Mouse (Mus musculus): Measurements from ENCODE around the gene Gm6096. TPM values are rescaled to one million over a fixed set of nuclear protein-coding genes. Genes with fewer than 3 reads are reported as not detected.
A peak's percentile ranks its signal among the peaks of the same experiment; 100 is the strongest.

Gene Gm6096
- polyA plus RNA-seq, 1 experiment from 2014 or later = 1.0 TPM

DNA sequence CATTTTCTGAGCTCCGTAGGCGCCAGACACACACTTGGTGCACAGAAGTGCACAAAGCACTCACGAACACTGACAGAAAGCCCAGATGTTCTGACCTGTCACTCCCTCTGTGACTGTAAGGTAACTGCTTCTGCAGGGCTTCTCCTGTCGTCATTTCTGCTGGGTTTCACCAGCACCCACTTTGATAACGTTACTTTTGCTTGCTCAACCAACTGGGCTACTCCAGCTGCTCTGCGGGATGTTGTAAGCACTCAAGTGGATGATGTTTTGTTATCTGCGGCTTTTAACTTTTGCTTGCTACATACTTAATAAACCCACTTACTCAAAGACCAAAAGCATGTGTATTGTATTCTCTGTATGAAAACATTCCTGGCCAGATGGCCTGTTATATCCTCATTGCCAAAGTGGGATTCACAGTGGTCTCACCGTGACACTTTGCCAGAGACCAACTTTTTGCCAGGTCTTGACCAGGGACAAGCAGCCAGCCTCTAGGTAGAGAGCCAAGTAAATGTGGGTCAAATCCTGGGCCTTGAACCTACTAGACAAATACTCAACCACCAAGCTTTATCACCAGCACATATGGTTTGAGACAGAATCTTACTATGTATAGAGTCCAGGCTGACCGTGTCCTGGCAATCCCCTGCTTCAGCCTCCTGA is 29.1 kb upstream of the Gm6096 start:
- H3K4me2 ChIP-seq (replicated peaks) = no peak overlapping the region
- 95% methylated on average over 9 of the region's 9 CpGs for WGBS
- H3K4me1 ChIP-seq (replicated peaks; ENCODE audit: control insufficient read depth, insufficient read depth, low read length) = no peaks in the 10 kb centered on the region
- no peaks in the 10 kb centered on the region for H3K9me3 ChIP-seq (ENCODE audit: control insufficient read depth, low read length)
- no peak overlapping the region for H3K9ac ChIP-seq
- ATAC-seq (ENCODE audit: low FRiP score) = no peak
- no peaks in the 10 kb centered on the region for H3K27me3 ChIP-seq (ENCODE audit: control insufficient read depth, insufficient read depth, low read length)
- no peak overlapping the region for H3K4me3 ChIP-seq (replicated peaks; ENCODE audit: low read length)
- H3K36me3 ChIP-seq (replicated peaks; ENCODE audit: control insufficient read depth, insufficient read depth) = peaks cover 93% of the 10 kb centered on the region
- no peak overlapping the region for H3K27ac ChIP-seq
- DNase-seq (ENCODE audit: low spot score) = no peak

DNA sequence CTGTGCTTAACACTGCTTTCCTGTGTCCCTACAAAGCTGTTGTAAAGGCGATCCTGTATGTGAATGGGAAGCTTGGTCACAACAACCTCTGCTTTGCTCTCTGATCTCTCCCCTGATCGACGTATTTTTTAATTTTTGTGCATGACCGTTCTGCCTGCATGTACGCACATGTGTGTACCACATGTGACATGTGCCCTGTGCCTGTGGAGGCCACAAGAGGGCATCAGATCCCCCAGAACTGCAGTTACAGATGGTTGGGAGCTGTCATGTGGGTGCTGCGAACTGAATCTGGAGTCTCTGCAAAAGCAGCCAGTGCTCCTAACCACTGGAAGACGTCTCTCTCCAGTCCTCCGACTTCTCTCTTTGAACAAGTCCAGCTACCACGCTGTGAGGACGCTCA is 28.5 kb upstream of the Gm6096 start:
- Histone ChIP-seq H3K27ac (no peak overlapping the region), H3K9ac (no peak overlapping the region), H3K27me3 (ENCODE audit: control insufficient read depth, insufficient read depth, low read length) (no peaks in the 10 kb centered on the region), H3K4me3 (replicated peaks; ENCODE audit: low read length) (no peak overlapping the region), H3K4me1 (replicated peaks; ENCODE audit: control insufficient read depth, insufficient read depth, low read length) (no peaks in the 10 kb centered on the region), H3K36me3 (replicated peaks; ENCODE audit: control insufficient read depth, insufficient read depth) (peaks cover 93% of the 10 kb centered on the region), H3K4me2 (replicated peaks) (no peak overlapping the region), H3K9me3 (ENCODE audit: control insufficient read depth, low read length) (no peaks in the 10 kb centered on the region)
- 96% methylated on average over 10 of the region's 10 CpGs for WGBS
- ATAC-seq (ENCODE audit: low FRiP score) (no peak), DNase-seq (ENCODE audit: low spot score) (no peak)

DNA sequence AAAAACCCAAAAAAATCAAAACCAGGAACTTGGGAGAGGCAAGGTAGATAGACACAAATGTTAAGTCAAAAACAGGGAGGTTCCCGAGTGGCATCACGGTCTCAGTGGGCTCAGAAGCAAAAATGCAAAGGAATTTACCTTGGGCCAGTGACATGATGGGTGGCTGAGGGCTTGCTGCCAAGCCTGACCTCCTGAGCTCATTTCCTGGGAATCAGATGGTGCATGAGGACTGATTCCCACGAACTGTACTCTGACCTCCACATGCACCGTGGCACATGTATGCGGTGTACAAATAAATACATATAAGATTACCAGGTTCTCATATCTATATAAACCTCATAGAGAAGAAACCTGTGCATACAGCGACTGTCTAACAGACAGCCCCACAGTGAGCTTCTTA is 26.5 kb upstream of the Gm6096 start:
- Histone ChIP-seq H3K4me2 (replicated peaks) (no peak overlapping the region), H3K36me3 (replicated peaks; ENCODE audit: control insufficient read depth, insufficient read depth) (peaks cover 76% of the 10 kb centered on the region), H3K27ac (no peak overlapping the region), H3K9me3 (ENCODE audit: control insufficient read depth, low read length) (no peaks in the 10 kb centered on the region), H3K27me3 (ENCODE audit: control insufficient read depth, insufficient read depth, low read length) (no peaks in the 10 kb centered on the region), H3K9ac (no peak overlapping the region), H3K4me3 (replicated peaks; ENCODE audit: low read length) (no peak overlapping the region), H3K4me1 (replicated peaks; ENCODE audit: control insufficient read depth, insufficient read depth, low read length) (peaks cover 12% of the 10 kb centered on the region; the same call in 1 of the 2 replicates)
- no peak for ATAC-seq (ENCODE audit: low FRiP score)
- 95% methylated on average over 6 of the region's 6 CpGs for WGBS
- DNase-seq (ENCODE audit: low spot score) = no peak

DNA sequence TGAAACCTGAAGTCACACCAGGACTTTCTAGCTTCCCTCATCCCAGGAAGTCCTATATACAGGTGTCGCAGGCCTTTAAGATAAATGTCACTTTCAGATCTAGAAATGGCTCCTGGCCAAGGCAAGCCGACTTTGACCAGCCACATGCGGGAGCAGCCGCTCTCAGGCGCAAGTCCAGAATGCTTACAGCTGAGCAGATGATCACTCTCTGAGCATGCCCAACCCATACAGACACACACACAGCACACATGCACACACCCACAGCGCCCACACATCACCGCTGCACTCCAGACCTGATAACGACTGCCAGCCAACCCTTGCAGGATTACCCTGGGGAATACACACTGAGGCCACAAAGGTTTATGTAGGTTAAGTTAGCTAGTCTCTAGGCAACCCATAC is 24.8 kb upstream of the Gm6096 start:
- Histone ChIP-seq H3K36me3 (replicated peaks; ENCODE audit: control insufficient read depth, insufficient read depth) (peaks cover 60% of the 10 kb centered on the region), H3K4me1 (replicated peaks; ENCODE audit: control insufficient read depth, insufficient read depth, low read length) (peaks cover 16% of the 10 kb centered on the region; the same call in 1 of the 2 replicates), H3K27me3 (ENCODE audit: control insufficient read depth, insufficient read depth, low read length) (no peaks in the 10 kb centered on the region), H3K9ac (no peak overlapping the region), H3K4me2 (replicated peaks) (no peak overlapping the region), H3K4me3 (replicated peaks; ENCODE audit: low read length) (no peak overlapping the region), H3K9me3 (ENCODE audit: control insufficient read depth, low read length) (no peaks in the 10 kb centered on the region), H3K27ac (no peak overlapping the region)
- no peak for DNase-seq (ENCODE audit: low spot score)
- ATAC-seq (ENCODE audit: low FRiP score) = no peak
- 84% methylated on average over 8 of the region's 8 CpGs for WGBS

DNA sequence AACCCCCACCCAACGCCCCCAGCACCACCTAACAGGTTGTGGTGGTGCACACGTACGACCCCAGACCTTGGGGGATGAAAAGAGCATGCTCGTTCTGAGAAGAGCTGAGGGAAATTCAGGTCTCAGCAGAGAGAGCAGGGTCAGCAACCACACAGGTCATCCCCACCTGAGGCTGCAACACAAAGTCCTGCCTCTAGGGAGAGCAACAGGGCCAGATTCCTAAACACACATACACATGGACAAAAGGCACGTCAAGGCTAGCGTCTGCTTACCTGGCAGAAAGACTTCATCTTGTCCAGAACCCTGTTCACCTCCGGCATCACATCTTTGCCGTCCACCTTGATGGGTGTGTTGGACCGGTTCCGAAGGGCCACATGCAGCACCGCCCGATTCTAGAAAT is 24.0 kb upstream of the Gm6096 start:
- no peak overlapping the region for H3K27ac ChIP-seq
- peaks cover 16% of the 10 kb centered on the region; the same call in 1 of the 2 replicates for H3K4me1 ChIP-seq (replicated peaks; ENCODE audit: control insufficient read depth, insufficient read depth, low read length)
- no peak for ATAC-seq (ENCODE audit: low FRiP score)
- WGBS = 93% methylated on average over 12 of the region's 12 CpGs
- no peak for DNase-seq (ENCODE audit: low spot score)
- H3K27me3 ChIP-seq (ENCODE audit: control insufficient read depth, insufficient read depth, low read length) = no peaks in the 10 kb centered on the region
- H3K4me3 ChIP-seq (replicated peaks; ENCODE audit: low read length) = no peak overlapping the region
- no peaks in the 10 kb centered on the region for H3K9me3 ChIP-seq (ENCODE audit: control insufficient read depth, low read length)
- peaks cover 52% of the 10 kb centered on the region for H3K36me3 ChIP-seq (replicated peaks; ENCODE audit: control insufficient read depth, insufficient read depth)
- no peak overlapping the region for H3K4me2 ChIP-seq (replicated peaks)
- H3K9ac ChIP-seq = no peak overlapping the region

DNA sequence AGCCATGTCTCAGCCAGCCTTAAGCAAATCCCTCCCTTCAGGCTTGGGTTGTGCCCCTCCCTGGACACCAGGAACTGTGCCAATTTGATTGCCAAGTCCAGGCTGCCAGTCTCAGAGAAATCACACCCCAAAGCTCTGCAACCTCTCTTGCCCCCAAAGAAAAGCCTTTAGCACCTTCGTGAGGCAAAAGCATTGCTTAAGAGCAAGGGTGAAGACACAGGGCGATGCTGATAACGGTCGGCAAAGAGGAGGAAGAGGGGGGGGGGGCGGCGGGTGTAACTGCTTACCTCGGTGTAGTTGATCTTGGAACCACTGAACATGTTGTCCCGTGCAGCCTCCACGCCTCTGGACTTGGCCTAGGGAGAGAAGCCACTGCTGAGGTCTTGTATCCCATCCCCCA is 22.2 kb upstream of the Gm6096 start:
- Histone ChIP-seq H3K4me1 (replicated peaks; ENCODE audit: control insufficient read depth, insufficient read depth, low read length) (peaks cover 23% of the 10 kb centered on the region; the same call in 1 of the 2 replicates), H3K27me3 (ENCODE audit: control insufficient read depth, insufficient read depth, low read length) (no peaks in the 10 kb centered on the region), H3K36me3 (replicated peaks; ENCODE audit: control insufficient read depth, insufficient read depth) (peaks cover 34% of the 10 kb centered on the region), H3K9me3 (ENCODE audit: control insufficient read depth, low read length) (no peaks in the 10 kb centered on the region), H3K9ac (0 out of 2 replicates have a peak overlapping the region, but pooled peaks have one; percentile 20), H3K27ac (no peak overlapping the region), H3K4me2 (replicated peaks) (peak overlapping the region; percentile 71), H3K4me3 (replicated peaks; ENCODE audit: low read length) (peak overlapping the region; percentile 78)
- no peak for ATAC-seq (ENCODE audit: low FRiP score)
- no peak for DNase-seq (ENCODE audit: low spot score)
- WGBS = 65% methylated on average over 7 of the region's 9 CpGs

DNA sequence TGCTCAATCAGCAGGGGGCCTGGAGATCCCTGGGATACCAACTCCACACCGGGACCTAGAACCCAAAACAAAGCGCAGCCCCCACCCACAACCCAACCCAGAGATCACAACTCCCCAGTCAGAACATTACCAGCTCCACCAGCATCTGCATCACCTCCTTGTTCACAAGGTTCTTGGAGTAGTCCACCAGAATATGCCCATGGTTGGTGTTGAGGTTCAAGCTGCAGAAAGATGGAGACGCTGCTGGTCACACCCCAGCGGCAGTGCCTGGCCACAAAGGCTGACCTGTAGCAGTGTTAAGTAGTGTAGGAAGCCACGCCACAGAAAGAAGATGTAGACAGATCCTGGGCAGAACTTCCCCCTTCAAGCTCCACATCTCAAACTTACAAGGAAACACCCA is 21.7 kb upstream of the Gm6096 start:
- Histone ChIP-seq H3K4me1 (replicated peaks; ENCODE audit: control insufficient read depth, insufficient read depth, low read length) (peaks cover 23% of the 10 kb centered on the region; the same call in 1 of the 2 replicates), H3K27ac (peak overlapping the region; percentile 75), H3K4me3 (replicated peaks; ENCODE audit: low read length) (peak overlapping the region; percentile 78), H3K9ac (peak overlapping the region; percentile 73), H3K9me3 (ENCODE audit: control insufficient read depth, low read length) (no peaks in the 10 kb centered on the region), H3K4me2 (replicated peaks) (peak overlapping the region; percentile 71), H3K36me3 (replicated peaks; ENCODE audit: control insufficient read depth, insufficient read depth) (peaks cover 33% of the 10 kb centered on the region), H3K27me3 (ENCODE audit: control insufficient read depth, insufficient read depth, low read length) (no peaks in the 10 kb centered on the region)
- ATAC-seq (ENCODE audit: low FRiP score) (no peak), DNase-seq (ENCODE audit: low spot score) (peak; percentile 31)
- 21% methylated on average over 5 of the region's 5 CpGs for WGBS

DNA sequence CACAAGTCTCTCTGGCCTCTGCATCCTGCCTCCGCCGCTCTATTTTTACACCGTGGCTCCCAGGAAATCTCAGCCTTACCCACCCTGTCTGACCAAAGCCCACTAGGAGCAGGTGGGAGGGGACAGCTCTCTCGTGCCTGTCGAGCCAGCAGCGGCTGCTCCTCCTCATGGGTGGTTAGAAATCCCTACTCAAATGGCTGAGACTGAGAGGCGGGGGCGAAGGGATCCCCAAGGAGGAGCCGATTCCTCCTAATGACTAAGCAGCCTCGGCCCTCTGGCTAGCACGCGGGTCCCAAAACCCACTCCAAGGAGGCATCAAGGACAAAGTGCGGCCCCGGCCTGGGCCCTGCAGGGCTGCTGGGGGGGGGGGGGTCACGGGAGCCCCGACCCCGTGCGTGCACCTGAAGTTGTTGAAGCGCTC is 21.1 kb upstream of the Gm6096 start:
- peak; percentile 36 for DNase-seq (ENCODE audit: low spot score)
- H3K4me2 ChIP-seq (replicated peaks) = peak overlapping the region; percentile 71
- H3K9me3 ChIP-seq (ENCODE audit: control insufficient read depth, low read length) = no peaks in the 10 kb centered on the region
- H3K4me1 ChIP-seq (replicated peaks; ENCODE audit: control insufficient read depth, insufficient read depth, low read length) = peaks cover 23% of the 10 kb centered on the region; the same call in 1 of the 2 replicates
- H3K9ac ChIP-seq = peak overlapping the region; percentile 73
- 1% methylated on average over 19 of the region's 19 CpGs for WGBS
- peak; percentile 2; the same call in 1 of the 2 replicates for ATAC-seq (ENCODE audit: low FRiP score)
- no peaks in the 10 kb centered on the region for H3K27me3 ChIP-seq (ENCODE audit: control insufficient read depth, insufficient read depth, low read length)
- H3K36me3 ChIP-seq (replicated peaks; ENCODE audit: control insufficient read depth, insufficient read depth) = peaks cover 29% of the 10 kb centered on the region
- peak overlapping the region; percentile 78 for H3K4me3 ChIP-seq (replicated peaks; ENCODE audit: low read length)
- peak overlapping the region; percentile 75 for H3K27ac ChIP-seq

DNA sequence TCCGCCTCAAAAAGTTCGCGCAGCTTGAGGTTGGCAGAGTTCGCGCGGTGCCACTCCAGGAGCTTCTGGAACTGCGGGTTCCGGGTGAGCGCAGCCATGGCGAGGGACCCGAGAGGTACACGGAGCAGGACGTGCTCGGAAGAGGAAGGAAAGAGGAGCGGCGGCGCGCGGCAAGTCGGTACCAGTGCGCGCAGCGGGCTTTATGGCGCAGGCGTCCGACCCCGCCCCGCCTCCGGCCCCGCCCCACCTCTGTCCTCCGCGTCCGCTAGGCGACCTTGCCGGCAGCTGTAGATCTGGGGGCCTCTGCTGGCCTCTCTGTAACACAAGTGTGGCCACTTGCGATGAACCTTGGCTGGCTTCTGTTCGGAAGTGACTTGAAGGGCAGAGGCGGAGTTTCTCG is 20.7 kb upstream of the Gm6096 start, which contains the start of gene Gpi1:
TSS of gene Gpi1 (minus strand) at position 221 of the 400 bp plus-strand sequence.
- Histone ChIP-seq H3K4me1 (replicated peaks; ENCODE audit: control insufficient read depth, insufficient read depth, low read length) (peaks cover 27% of the 10 kb centered on the region), H3K4me2 (replicated peaks) (peak within 1 kb of the TSS; percentile 71)
- under 1% methylated on average over 34 of the region's 39 CpGs for WGBS

More for the DNA sequence above, 20.7 kb upstream of the Gm6096 start, which contains the start of gene Gpi1:
- Histone ChIP-seq H3K4me3 (replicated peaks; ENCODE audit: low read length) (peak within 1 kb of the TSS; percentile 78), H3K9ac (peak within 1 kb of the TSS; percentile 73), H3K27ac (peak within 1 kb of the TSS; percentile 75), H3K9me3 (ENCODE audit: control insufficient read depth, low read length) (no peaks in the 10 kb centered on the region), H3K36me3 (replicated peaks; ENCODE audit: control insufficient read depth, insufficient read depth) (peaks cover 25% of the 10 kb centered on the region), H3K27me3 (ENCODE audit: control insufficient read depth, insufficient read depth, low read length) (no peaks in the 10 kb centered on the region)
- DNase-seq (ENCODE audit: low spot score) = peak; percentile 83
- peak; percentile 62 for ATAC-seq (ENCODE audit: low FRiP score)

Data from hindbrain, embryonic 14.5 days (tissue).